Mouse (Mus musculus) retina, adult 2 months (tissue): ENCODE measurements around the gene Ttf1.
A peak's percentile ranks its signal among the peaks of the same experiment; 100 is the strongest.

ENCODE experiments used
- DNase-seq: peaks from one replicate; pipeline ENCODE4 v3.0.0-alpha.2; 2012; ENCODE audit warnings: low read depth, low spot score

Gene Ttf1

DNA sequence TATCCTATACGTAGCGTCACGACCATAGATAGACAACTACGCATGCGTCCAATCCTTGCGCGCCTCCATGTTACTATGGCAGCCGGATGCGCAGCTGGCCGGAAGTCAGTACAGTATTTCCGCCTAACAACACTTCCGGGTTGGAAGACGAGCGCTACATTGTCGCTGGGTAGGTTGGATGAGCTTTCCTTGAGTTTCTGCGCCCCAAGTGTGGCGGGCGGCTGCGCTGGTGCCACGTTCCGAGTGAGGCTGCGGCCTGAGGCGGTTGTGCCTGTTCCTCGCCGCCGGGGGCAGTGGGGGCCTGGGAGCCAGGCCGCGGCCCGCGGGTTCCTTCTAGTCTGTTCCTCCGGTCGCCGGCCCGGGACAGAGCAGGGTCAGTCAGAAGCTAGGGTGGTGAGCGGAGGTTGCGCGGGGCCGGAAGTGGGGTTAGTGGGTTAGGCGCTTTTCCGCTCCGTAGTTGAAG lies at the start of gene Ttf1:
TSS of gene Ttf1 (plus strand) at position 128 of the 463 bp plus-strand sequence.
- peak; percentile 82 for DNase-seq

DNA sequence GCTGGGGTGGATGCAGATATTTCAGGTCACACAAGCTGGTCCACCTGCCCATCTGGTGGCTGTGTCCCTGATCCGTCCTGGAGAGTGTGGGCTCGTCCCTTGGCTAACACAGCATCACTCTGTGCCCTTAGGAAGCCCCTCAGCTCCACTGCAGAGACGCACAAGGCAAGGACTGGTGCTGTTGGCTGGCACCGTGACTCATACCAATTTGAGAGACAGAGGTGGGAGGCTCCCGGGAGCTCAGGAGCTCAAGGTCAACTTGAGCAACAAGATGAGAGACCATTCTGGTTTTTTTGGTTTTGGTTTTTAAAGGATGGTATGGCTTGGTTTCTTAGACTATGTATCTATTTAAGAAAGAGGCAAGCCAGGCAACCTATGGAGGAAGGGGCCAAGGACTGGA lies 47.5 kb upstream of the Ttf1 start:
- no peak for DNase-seq

GRCm38 (mm10) chr2:29016599-29017587 lies 43.2 kb upstream of the Ttf1 start:
- no peak for DNase-seq

GRCm38 (mm10) chr2:29018680-29019079 lies 41.4 kb upstream of the Ttf1 start:
- DNase-seq, result no peak

DNA sequence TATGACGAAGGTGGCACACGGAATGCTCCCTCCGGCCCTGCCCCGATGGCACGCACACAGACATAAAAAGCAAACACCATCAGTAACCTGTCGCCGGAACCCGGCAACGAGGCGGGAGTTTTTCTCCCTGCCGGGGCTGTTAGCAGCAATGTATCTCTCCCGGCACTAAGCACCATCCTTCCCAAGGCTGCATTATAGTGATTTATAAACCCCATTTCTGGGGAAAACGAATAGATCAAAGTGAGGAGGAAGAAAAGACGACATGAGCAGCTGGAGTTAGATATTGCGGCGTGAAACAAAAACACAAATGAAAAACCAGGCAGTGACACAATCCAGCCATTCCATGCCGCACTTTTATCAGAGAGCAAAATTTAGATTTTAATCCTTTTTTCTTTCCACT lies 39.0 kb upstream of the Ttf1 start:
- DNase-seq, result no peak

- no peak for DNase-seq
Observed at GRCm38 (mm10) chr2:29023001-29023400, 37.1 kb upstream of the Ttf1 start.

- no peak for DNase-seq
Observed at GRCm38 (mm10) chr2:29025284-29025683, 34.8 kb upstream of the Ttf1 start.

- DNase-seq, result no peak
Observed at GRCm38 (mm10) chr2:29030048-29030734, 29.9 kb upstream of the Ttf1 start.

GRCm38 (mm10) chr2:29031951-29032350 lies 28.1 kb upstream of the Ttf1 start:
- DNase-seq, result no peak

DNA sequence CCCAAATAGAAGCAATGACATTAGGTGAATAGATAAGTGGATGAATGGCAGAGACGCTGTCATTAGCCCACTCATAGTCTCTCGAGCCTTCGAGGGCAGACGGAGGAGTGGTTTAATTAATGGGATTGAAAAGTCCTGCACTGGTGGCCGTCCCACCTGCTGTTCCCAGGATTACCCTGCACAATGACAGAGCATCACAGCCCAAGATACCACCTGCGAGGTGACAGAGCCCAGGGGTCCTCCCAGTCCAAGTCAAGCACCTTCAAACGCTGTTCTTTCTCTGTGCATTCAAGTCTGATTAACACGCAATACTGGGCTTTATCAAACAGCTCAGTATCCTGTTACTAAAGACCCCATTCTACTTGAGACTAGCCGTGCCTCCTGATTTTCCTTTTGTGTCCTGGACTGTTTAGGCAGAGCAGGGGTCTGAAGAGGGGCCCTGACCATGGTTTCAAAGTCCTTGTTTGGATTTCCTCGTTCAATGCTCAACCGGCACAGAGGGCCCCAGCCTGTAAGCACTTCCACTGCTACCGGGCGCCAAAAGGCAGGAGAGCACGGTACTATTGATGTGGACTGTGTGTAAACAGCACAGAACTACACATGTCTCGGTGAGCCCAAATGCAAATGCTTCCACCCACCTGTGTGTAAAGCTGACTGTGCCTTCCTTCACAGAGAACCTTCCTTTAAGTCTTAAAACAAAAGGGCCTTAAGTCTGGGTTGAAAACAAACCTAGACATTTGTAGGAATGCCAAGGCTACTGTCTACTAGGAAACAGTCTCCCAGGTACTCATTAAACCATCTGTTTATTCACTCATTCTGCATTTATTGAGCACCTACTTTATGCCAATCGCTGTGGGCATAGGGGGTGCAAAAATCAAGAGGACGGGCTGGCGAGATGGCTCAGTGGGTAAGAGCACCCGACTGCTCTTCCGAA lies 25.3 kb upstream of the Ttf1 start:
- DNase-seq, result no peak

- no peak for DNase-seq
Observed at GRCm38 (mm10) chr2:29035698-29036097, 24.4 kb upstream of the Ttf1 start.

DNA sequence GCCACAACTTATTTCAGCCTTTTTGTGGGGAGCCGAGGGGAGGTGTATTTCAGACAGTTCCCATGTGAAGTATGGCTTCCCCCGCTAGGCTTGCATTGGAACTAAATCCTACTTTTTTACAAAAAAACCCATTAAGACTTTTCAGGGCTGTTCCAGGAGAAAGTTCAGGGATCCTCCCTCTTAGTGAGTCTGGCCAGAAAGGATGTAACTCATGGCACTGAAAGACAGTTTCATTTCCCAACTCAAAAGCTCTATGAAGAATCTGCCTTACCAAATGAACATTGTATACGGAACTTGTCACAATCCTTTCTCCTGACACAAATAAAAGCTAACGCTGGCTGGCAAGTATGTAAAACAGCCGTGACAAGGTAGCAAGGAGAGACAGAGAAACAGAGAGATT lies 20.3 kb upstream of the Ttf1 start:
- no peak for DNase-seq

DNA sequence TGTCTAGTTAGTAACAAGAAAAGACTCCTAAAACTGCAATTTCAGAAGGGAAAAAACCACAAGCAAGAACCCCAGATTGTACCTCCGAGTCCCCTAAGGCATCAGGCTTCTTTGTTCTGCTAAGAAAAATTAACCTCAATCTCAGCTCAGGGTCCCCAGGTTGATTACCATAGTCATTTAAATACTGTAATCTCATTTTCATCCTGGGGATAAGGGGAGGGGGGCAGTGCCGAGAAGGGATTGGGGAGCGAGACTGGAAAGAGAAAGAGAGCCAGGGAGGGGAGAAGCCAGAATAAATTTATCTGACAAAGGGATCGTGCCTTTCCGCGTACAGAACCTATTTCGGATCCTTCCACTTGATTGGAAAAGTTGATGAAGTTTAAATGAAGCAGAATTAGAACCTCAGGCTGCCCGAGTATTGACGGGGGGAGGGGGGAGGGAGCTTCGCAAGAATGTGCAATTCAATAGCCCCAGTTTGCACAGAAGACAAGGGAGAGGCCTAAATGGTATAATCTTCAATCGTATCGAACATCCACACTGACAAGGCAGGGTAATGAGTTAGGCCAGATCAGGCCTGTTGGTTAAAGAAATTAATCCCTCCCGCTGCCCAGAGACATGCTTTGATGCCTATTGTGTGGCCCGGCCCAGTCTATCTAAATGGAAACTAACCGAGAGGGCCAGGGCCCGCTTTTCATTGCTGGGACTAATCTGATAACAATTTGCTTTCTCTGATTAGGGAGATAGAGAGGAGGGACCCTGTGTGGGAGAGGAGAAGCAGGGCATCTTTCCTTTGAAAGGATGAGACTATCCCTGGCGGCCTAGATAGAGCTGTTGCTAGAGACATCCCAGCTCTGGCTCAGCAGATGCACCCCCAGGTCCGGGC lies 19.2 kb upstream of the Ttf1 start:
- no peak for DNase-seq

DNA sequence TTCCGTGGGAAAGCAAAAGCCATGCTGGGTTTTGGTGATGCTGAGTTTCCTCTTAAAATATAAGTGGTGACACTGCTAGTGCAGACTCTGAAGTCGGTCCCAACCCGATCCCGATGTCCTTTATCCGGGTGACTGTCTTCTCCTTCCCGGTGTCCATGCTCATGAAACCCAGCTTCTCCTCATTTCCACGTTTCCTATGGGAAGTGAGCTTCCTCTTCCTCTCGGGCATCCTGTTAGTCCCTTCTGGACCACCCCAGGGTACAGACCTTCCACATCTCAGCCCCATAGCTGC lies 18.6 kb upstream of the Ttf1 start:
- no peak for DNase-seq

- no peak for DNase-seq
Observed at GRCm38 (mm10) chr2:29042124-29042523, 17.9 kb upstream of the Ttf1 start.

- no peak for DNase-seq
Observed at GRCm38 (mm10) chr2:29046151-29046550, 13.9 kb upstream of the Ttf1 start.

- no peak for DNase-seq
Observed at GRCm38 (mm10) chr2:29051932-29052331, 8.1 kb upstream of the Ttf1 start.

- no peak for DNase-seq
Observed at GRCm38 (mm10) chr2:29052943-29053454, 7.1 kb upstream of the Ttf1 start.

DNA sequence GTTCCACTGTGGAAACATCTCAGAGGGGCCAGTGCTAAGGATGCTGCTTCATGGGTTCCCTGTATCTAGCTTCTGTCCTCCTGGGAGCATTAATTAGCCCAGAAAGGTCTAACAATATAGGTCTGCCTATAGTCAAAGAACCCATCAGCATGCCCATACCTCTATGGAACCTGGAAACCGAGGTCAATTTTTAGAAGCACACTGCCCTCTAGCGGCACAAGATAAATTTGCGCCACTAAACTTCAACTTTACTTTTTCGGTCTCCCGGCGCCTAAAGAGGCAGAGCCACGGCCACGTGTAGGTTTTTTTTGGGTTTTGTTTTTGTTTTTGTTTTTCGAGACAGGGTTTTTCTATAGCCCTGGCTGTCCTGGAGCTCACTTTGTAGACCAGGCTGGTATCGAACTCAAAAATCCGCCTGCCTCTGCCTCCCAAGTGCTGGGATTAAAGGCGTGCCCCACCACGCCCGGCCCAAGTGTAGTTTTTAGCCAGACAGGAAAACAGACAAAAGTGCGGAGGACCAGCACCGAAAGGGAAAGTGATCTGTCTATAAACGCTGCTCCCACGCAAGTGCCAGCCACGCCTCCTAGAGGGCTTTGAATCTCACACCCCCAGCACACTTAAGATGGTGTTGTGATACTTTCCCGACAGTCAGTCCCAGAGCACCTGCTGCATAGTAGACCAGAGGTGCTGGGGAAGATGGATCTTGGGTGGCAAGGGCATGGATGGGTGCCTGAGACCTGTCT lies 6.1 kb upstream of the Ttf1 start:
- no peak for DNase-seq

DNA sequence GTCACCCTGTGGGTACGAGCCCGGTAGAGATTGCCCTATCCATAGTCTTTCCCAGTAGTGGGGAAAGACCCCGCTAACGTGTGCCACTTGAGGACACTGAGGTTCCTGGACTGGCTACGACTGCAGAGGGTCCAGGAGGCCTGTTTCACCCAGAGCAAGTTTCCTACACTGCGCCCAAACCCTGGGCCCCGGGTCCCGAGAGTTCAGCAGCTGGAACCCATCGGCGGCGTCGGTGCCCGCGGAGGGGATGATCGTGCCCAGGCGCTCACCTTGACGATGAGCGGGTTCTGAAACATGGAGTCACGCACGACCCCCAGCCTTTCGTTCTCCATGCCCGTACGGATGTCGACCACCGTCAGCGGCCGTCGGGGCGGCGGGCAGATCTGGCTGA lies 5.5 kb upstream of the Ttf1 start:
- no peak for DNase-seq
